7 mouse cellular contexts compared by ENCODE assay signal in genomic region chr5:25759460-25760409, GRCm38 (mm10). TPM values are rescaled to one million over a fixed set of nuclear protein-coding genes. Genes with fewer than 3 reads are reported as not detected.
A peak's percentile ranks its signal among the peaks of the same experiment; 100 is the strongest.
DNase-seq lines count a peak whose midpoint lies in the region; ATAC-seq and TF ChIP-seq lines count a peak whose summit lies in the region.

Actr3b (plus strand) TSS chr5:25759997.

- H3K27ac ChIP-seq in embryonic facial prominence, embryonic 12.5 days, result no peak within 1 kb of the TSS
- peak within 1 kb of the TSS; percentile 86 for H3K27ac ChIP-seq in heart, adult 2 months
- H3K27ac ChIP-seq in kidney, adult 2 months (ENCODE audit: insufficient read depth, low read depth, low read length), result no peak within 1 kb of the TSS
- H3K27ac ChIP-seq in limb, embryonic 11.5 days (replicated peaks; ENCODE audit: low read depth, low read length), result no peak within 1 kb of the TSS
- peak within 1 kb of the TSS; percentile 36; the same call in 1 of the 2 replicates for H3K27ac ChIP-seq in midbrain, embryonic 13.5 days
- H3K27ac ChIP-seq in small intestine, adult 2 months (ENCODE audit: insufficient read depth, low read depth, low read length), result no peak within 1 kb of the TSS

- peak within 1 kb of the TSS; percentile 65 for H3K9ac ChIP-seq in embryonic facial prominence, embryonic 12.5 days
- peak within 1 kb of the TSS; percentile 68 for H3K9ac ChIP-seq in heart, adult 2 months (ENCODE audit: low read depth, low read length)
- H3K9ac ChIP-seq in limb, embryonic 11.5 days (ENCODE audit: low read length), result peak within 1 kb of the TSS; percentile 65
- H3K9ac ChIP-seq in midbrain, embryonic 13.5 days (replicated peaks), result peak within 1 kb of the TSS; percentile 80

- ATAC-seq in embryonic facial prominence, embryonic 12.5 days (ENCODE audit: insufficient number of reproducible peaks, insufficient read depth, low FRiP score, low TSS enrichment), result peak; percentile 92
- peak; percentile 94 for ATAC-seq in limb, embryonic 11.5 days (ENCODE audit: insufficient number of reproducible peaks, low FRiP score, low TSS enrichment, low read depth)
- ATAC-seq in midbrain, embryonic 13.5 days, result peak; percentile 98

- no peak for TF ChIP-seq CTCF in heart, adult 2 months (IDR thresholded peaks at IDR 0.05)
- no peak for TF ChIP-seq CTCF in kidney, adult 2 months (conservative IDR thresholded peaks at IDR 0.05; ENCODE audit: insufficient read depth, insufficient read length, low read depth, low read length)
- no peak for TF ChIP-seq CTCF in small intestine, adult 2 months (IDR thresholded peaks at IDR 0.05; ENCODE audit: extremely low read depth, insufficient read length, insufficient replicate concordance, low read depth, low read length)

- no peaks in the 10 kb centered on the region for H3K79me2 ChIP-seq in heart, adult 2 months (replicated peaks; ENCODE audit: control insufficient read depth, insufficient read depth, low read length)

- 0 out of 2 replicates have a peak, but pooled peaks cover 3% of the 10 kb centered on the region for H3K27me3 ChIP-seq in embryonic facial prominence, embryonic 12.5 days
- H3K27me3 ChIP-seq in heart, adult 2 months (ENCODE audit: control insufficient read depth, insufficient read depth, low read length), result no peaks in the 10 kb centered on the region
- H3K27me3 ChIP-seq in kidney, adult 2 months (replicated peaks; ENCODE audit: control insufficient read depth, insufficient read depth, low read length), result no peaks in the 10 kb centered on the region
- no peaks in the 10 kb centered on the region for H3K27me3 ChIP-seq in limb, embryonic 11.5 days (ENCODE audit: control insufficient read depth, insufficient read depth, low read length)
- peaks cover 3% of the 10 kb centered on the region; the same call in 1 of the 2 replicates for H3K27me3 ChIP-seq in midbrain, embryonic 13.5 days
- peaks cover 4% of the 10 kb centered on the region; the same call in 1 of the 2 replicates for H3K27me3 ChIP-seq in small intestine, adult 2 months (ENCODE audit: control insufficient read depth, insufficient read depth, low read length)

- H3K4me2 ChIP-seq in embryonic facial prominence, embryonic 12.5 days (replicated peaks), result peak within 1 kb of the TSS; percentile 96
- H3K4me2 ChIP-seq in limb, embryonic 11.5 days (ENCODE audit: low read depth, severe bottlenecking), result peak within 1 kb of the TSS; percentile 95
- peak within 1 kb of the TSS; percentile 86 for H3K4me2 ChIP-seq in midbrain, embryonic 13.5 days (replicated peaks)

- intact Hi-C loops in heart, adult 2 months (cut with DNase I), result loop anchor here (5.0 kb wide), 1 partner anchor 43 kb away; no protein-coding TSS in a partner anchor

- H3K4me1 ChIP-seq in embryonic facial prominence, embryonic 12.5 days, result peaks cover 4% of the 10 kb centered on the region; the same call in 1 of the 2 replicates
- H3K4me1 ChIP-seq in heart, adult 2 months (ENCODE audit: control insufficient read depth, insufficient read depth, low read length), result peaks cover 8% of the 10 kb centered on the region
- H3K4me1 ChIP-seq in kidney, adult 2 months (ENCODE audit: control insufficient read depth, insufficient read depth, low read length), result no peaks in the 10 kb centered on the region
- no peaks in the 10 kb centered on the region for H3K4me1 ChIP-seq in limb, embryonic 11.5 days (ENCODE audit: control insufficient read depth, insufficient read depth, low read length)
- peaks cover 21% of the 10 kb centered on the region for H3K4me1 ChIP-seq in midbrain, embryonic 13.5 days (replicated peaks)
- H3K4me1 ChIP-seq in small intestine, adult 2 months (ENCODE audit: control insufficient read depth, insufficient read depth, insufficient read length, low read length), result 0 out of 2 replicates have a peak, but pooled peaks cover 5% of the 10 kb centered on the region

- 3% methylated on average over 45 of the region's 45 CpGs for WGBS in embryonic facial prominence, embryonic 12.5 days
- 3% methylated on average over 45 of the region's 45 CpGs for WGBS in heart, adult 2 months
- WGBS in kidney, adult 2 months, result 3% methylated on average over 45 of the region's 45 CpGs
- WGBS in limb, embryonic 11.5 days, result 2% methylated on average over 45 of the region's 45 CpGs
- 3% methylated on average over 45 of the region's 45 CpGs for WGBS in midbrain, embryonic 13.5 days
- 2% methylated on average over 45 of the region's 45 CpGs for WGBS in small intestine, adult 2 months

- peak; percentile 93 to 94 for DNase-seq in adrenal gland, postnatal 36 days
- DNase-seq in heart, adult 2 months, result peak; percentile 89 to 90
- peak; percentile 87 for DNase-seq in kidney, adult 2 months
- DNase-seq in limb, embryonic 11.5 days (ENCODE audit: low spot score), result peak; percentile 87

- no peak for TF ChIP-seq EP300 in heart, adult 2 months (IDR thresholded peaks at IDR 0.05; ENCODE audit: insufficient read depth, low read depth, low read length)

- TF ChIP-seq POLR2A in heart, adult 2 months (IDR thresholded peaks at IDR 0.05; ENCODE audit: insufficient read depth, low read depth, low read length), result peak; percentile 67; the same call in 1 of the 2 replicates
- TF ChIP-seq POLR2A in kidney, adult 2 months (IDR thresholded peaks at IDR 0.05; ENCODE audit: low read depth, low read length), result no peak
- TF ChIP-seq POLR2A in small intestine, adult 2 months (IDR thresholded peaks at IDR 0.05; ENCODE audit: low read depth, low read length), result no peak

- no peaks in the 10 kb centered on the region for H3K9me3 ChIP-seq in embryonic facial prominence, embryonic 12.5 days
- H3K9me3 ChIP-seq in limb, embryonic 11.5 days (ENCODE audit: control insufficient read depth, low read length), result no peaks in the 10 kb centered on the region
- no peaks in the 10 kb centered on the region for H3K9me3 ChIP-seq in midbrain, embryonic 13.5 days

- H3K4me3 ChIP-seq in embryonic facial prominence, embryonic 12.5 days, result peak within 1 kb of the TSS; percentile 78
- peak within 1 kb of the TSS; percentile 71 for H3K4me3 ChIP-seq in heart, adult 2 months
- H3K4me3 ChIP-seq in kidney, adult 2 months (ENCODE audit: insufficient read depth, low read depth, low read length), result peak within 1 kb of the TSS; percentile 76
- peak within 1 kb of the TSS; percentile 62 for H3K4me3 ChIP-seq in limb, embryonic 11.5 days (ENCODE audit: low read depth, low read length)
- peak within 1 kb of the TSS; percentile 84 for H3K4me3 ChIP-seq in midbrain, embryonic 13.5 days (replicated peaks)
- peak within 1 kb of the TSS; percentile 69 for H3K4me3 ChIP-seq in small intestine, adult 2 months (ENCODE audit: low read depth, low read length)

- no peaks in the 10 kb centered on the region for H3K36me3 ChIP-seq in embryonic facial prominence, embryonic 12.5 days
- no peaks in the 10 kb centered on the region for H3K36me3 ChIP-seq in heart, adult 2 months (ENCODE audit: control insufficient read depth, insufficient read depth, low read length)
- no peaks in the 10 kb centered on the region for H3K36me3 ChIP-seq in kidney, adult 2 months (ENCODE audit: control insufficient read depth, insufficient read depth, low read length)
- no peaks in the 10 kb centered on the region for H3K36me3 ChIP-seq in limb, embryonic 11.5 days (ENCODE audit: control insufficient read depth, insufficient read depth, low read length)
- H3K36me3 ChIP-seq in midbrain, embryonic 13.5 days, result no peaks in the 10 kb centered on the region
- H3K36me3 ChIP-seq in small intestine, adult 2 months (ENCODE audit: control insufficient read depth, insufficient read depth, low read length), result no peaks in the 10 kb centered on the region

RNA-seq across cellular contexts. Expression of gene Actr3b, which starts in this region (rescaled TPM):
- total RNA-seq in adrenal gland, postnatal 36 days (2021), result 10 to 100 TPM in 1 of 2 experiments, 1 to 10 TPM in 1; 8.4 to 10.3 TPM
- polyA plus RNA-seq in embryonic facial prominence, embryonic 12.5 days (2016; fragmentation: Nextera tagmentation; extraction: Ambion mirVana), result 4.6 and 5.1 TPM in 2 replicates
- total RNA-seq in heart, adult 2 months (2021), result 10 to 100 TPM; 33.7 to 46.8 TPM
- 28.3 and 28.5 TPM in 2 replicates for polyA plus RNA-seq in heart, adult 2 months (2012; rRNA removed)
- polyA plus RNA-seq in kidney, adult 2 months (2012; rRNA removed), result 0.16 and 0.34 TPM in 2 replicates
- polyA plus RNA-seq in limb, embryonic 11.5 days (2014; fragmentation: Nextera tagmentation; extraction: Ambion mirVana), result 3.2 and 3.5 TPM in 2 replicates
- 13.6 and 15.2 TPM in 2 replicates for polyA plus RNA-seq in midbrain, embryonic 13.5 days (2015; fragmentation: Nextera tagmentation; extraction: Ambion mirVana)
- polyA plus RNA-seq in small intestine, adult 2 months (2012; rRNA removed), result 0.08 and 0.09 TPM in 2 replicates

Comparison
In these comparisons a context has a peak if more than half of its experiments do, and no peak if none do; other contexts are left out.
1. Peak in DNase-seq and H3K4me3 ChIP-seq in kidney, adult 2 months; RNA of the gene not detected or under 1 TPM.
2. H3K27ac ChIP-seq: peak in heart, adult 2 months (single experiment) and midbrain, embryonic 13.5 days (single experiment); none in embryonic facial prominence, embryonic 12.5 days (single experiment), kidney, adult 2 months (single experiment), limb, embryonic 11.5 days (single experiment) and small intestine, adult 2 months (single experiment).
3. Peak in every context shown above with its lines, with median percentiles within 50 percentile points of each other: DNase-seq, ATAC-seq, H3K4me2 ChIP-seq, H3K4me3 ChIP-seq and H3K9ac ChIP-seq.